In the genomic region with DNA sequence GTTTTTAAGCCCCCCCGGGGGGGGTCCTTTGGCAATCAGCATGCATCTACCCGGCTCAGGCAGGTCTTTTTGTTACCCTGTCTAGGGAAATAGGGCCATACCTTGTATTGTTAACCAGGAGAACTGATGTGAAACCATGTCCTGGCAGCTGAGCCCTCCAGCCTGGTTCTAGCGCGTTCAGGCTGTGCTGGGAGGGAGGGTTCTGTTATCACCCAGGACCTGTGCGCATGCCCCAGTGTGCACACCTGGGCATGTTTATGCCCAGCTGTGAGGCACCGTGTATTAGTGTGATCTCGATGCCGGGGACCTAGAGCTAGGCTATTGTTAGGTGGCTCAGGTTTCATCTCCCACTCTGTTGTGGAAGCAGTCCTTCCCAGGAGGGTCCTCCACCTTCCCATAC, we compare ENCODE assay signal across 8 mouse cellular contexts. TPM values are rescaled to one million over a fixed set of nuclear protein-coding genes. Genes with fewer than 3 reads are reported as not detected.
A peak's percentile ranks its signal among the peaks of the same experiment; 100 is the strongest.
DNase-seq lines count a peak whose midpoint lies in the region; ATAC-seq and TF ChIP-seq lines count a peak whose summit lies in the region.

No protein-coding gene starts in this region.

- peaks cover 78% of the 10 kb centered on the region for H3K4me1 ChIP-seq in heart, embryonic 11.5 days (ENCODE audit: control insufficient read depth, insufficient read depth, low read length)
- H3K4me1 ChIP-seq in ES-E14 (ENCODE audit: control insufficient read depth in 2 of 2, insufficient read depth in 2 of 2, low read length in 2 of 2, poor library complexity in 1 of 2) = peaks cover 9 to 21% of the 10 kb centered on the region in 2 experiments
- H3K4me1 ChIP-seq in hindbrain, embryonic 10.5 days (replicated peaks) = peaks cover 81% of the 10 kb centered on the region
- H3K4me1 ChIP-seq in midbrain, embryonic 10.5 days = peaks cover 82% of the 10 kb centered on the region

- H3K4me3 ChIP-seq in heart, embryonic 11.5 days (ENCODE audit: low read depth, low read length) = peak overlapping the region; percentile 65
- H3K4me3 ChIP-seq in ES-E14 (ENCODE audit: insufficient read depth in 1 of 2, low read depth in 1 of 2, low read length in 2 of 2, poor library complexity in 1 of 2, severe bottlenecking in 1 of 2) = peak overlapping the region; percentile 70 to 74
- peak overlapping the region; percentile 83 for H3K4me3 ChIP-seq in hindbrain, embryonic 10.5 days
- H3K4me3 ChIP-seq in midbrain, embryonic 10.5 days = peak overlapping the region; percentile 74

- H3K9ac ChIP-seq in heart, embryonic 11.5 days (ENCODE audit: low read depth, low read length) = peak overlapping the region; percentile 78
- H3K9ac ChIP-seq in ES-E14 (ENCODE audit: insufficient read depth, low read depth, low read length, poor library complexity, severe bottlenecking) = peak overlapping the region; percentile 33; the same call in 1 of the 2 replicates

- DNase-seq in heart, postnatal 4 days = no peak
- DNase-seq in ES-E14 (ENCODE audit: low read depth, low spot score) = no peak
- DNase-seq in hindbrain, embryonic 10.5 days (ENCODE audit: low spot score) = no peak
- no peak for DNase-seq in midbrain, embryonic 10.5 days (ENCODE audit: low spot score)
- no peak for DNase-seq in cerebellum, postnatal 10 days
- no peak for DNase-seq in MN1 (ENCODE audit: low spot score)

- 16% methylated on average over 8 of the region's 8 CpGs for WGBS in heart, embryonic 11.5 days (ENCODE audit: insufficient replicate concordance)
- WGBS in hindbrain, embryonic 10.5 days = 6% methylated on average over 8 of the region's 8 CpGs
- WGBS in midbrain, embryonic 10.5 days = 8% methylated on average over 8 of the region's 8 CpGs

- ATAC-seq in heart, embryonic 11.5 days (replicated peaks; ENCODE audit: insufficient number of reproducible peaks, low FRiP score, low TSS enrichment) = no peak
- ATAC-seq in granulocyte monocyte progenitor cell, adult 5-6 weeks (replicated peaks; ENCODE audit: poor library complexity, severe bottlenecking) = no peak

- H3K36me3 ChIP-seq in heart, embryonic 11.5 days (ENCODE audit: control insufficient read depth, insufficient read depth, low read length) = peaks cover 2% of the 10 kb centered on the region
- H3K36me3 ChIP-seq in ES-E14 (ENCODE audit: control insufficient read depth, insufficient read depth, low read length, poor library complexity, severe bottlenecking) = peaks cover 7% of the 10 kb centered on the region; the same call in 1 of the 2 replicates
- peaks cover 10% of the 10 kb centered on the region for H3K36me3 ChIP-seq in hindbrain, embryonic 10.5 days
- H3K36me3 ChIP-seq in midbrain, embryonic 10.5 days = peaks cover 4% of the 10 kb centered on the region; the same call in 1 of the 2 replicates

- H3K4me2 ChIP-seq in heart, embryonic 11.5 days = peak overlapping the region; percentile 97

- no peaks in the 10 kb centered on the region for H3K27me3 ChIP-seq in heart, embryonic 11.5 days (ENCODE audit: control insufficient read depth, insufficient read depth, low read length)
- H3K27me3 ChIP-seq in hindbrain, embryonic 10.5 days (ENCODE audit: insufficient read depth, poor library complexity, severe bottlenecking) = peaks cover 21% of the 10 kb centered on the region
- peaks cover 50% of the 10 kb centered on the region for H3K27me3 ChIP-seq in midbrain, embryonic 10.5 days (ENCODE audit: low read depth, poor library complexity, severe bottlenecking)

- in situ Hi-C loops in ES-E14 (cut with MboI; ENCODE audit: low sequenced_read_pairs in 2 of 2, unreplicated experiment in 2 of 2) = no loop called here

- H3K9me3 ChIP-seq in heart, embryonic 11.5 days (replicated peaks; ENCODE audit: control insufficient read depth, low read length) = no peaks in the 10 kb centered on the region
- no peaks in the 10 kb centered on the region for H3K9me3 ChIP-seq in ES-E14 (ENCODE audit: control insufficient read depth, insufficient read depth, low read depth, low read length)
- no peaks in the 10 kb centered on the region for H3K9me3 ChIP-seq in hindbrain, embryonic 10.5 days
- no peaks in the 10 kb centered on the region for H3K9me3 ChIP-seq in midbrain, embryonic 10.5 days (replicated peaks)

- H3K27ac ChIP-seq in heart, embryonic 11.5 days (ENCODE audit: low read depth, low read length) = no peak overlapping the region
- H3K27ac ChIP-seq in ES-E14 (ENCODE audit: insufficient read depth, low read depth, low read length, poor library complexity, severe bottlenecking) = no peak overlapping the region
- peak overlapping the region; percentile 93 for H3K27ac ChIP-seq in hindbrain, embryonic 10.5 days
- H3K27ac ChIP-seq in midbrain, embryonic 10.5 days (replicated peaks) = no peak overlapping the region; the same call in 1 of the 2 replicates

TF ChIP-seq in ES-E14, 5 proteins besides CTCF, POLR2A, EP300 and RAD21:
- TF ChIP-seq MAFK (IDR thresholded peaks at IDR 0.05; ENCODE audit: insufficient read depth, low read depth, low read length) (no peak), ZC3H11A (IDR thresholded peaks at IDR 0.05; ENCODE audit: borderline replicate concordance, low read depth, low read length) (no peak), HCFC1 (IDR thresholded peaks at IDR 0.05; ENCODE audit: borderline replicate concordance, insufficient read depth, low read length) (no peak), ZNF384 (IDR thresholded peaks at IDR 0.05; ENCODE audit: low read depth, low read length) (no peak), CHD2 (IDR thresholded peaks at IDR 0.05; ENCODE audit: low read depth, low read length) (no peak)

RNA-seq across cellular contexts. Expression of a gene that starts 21.1 kb away (rescaled TPM):
- 1.3 and 1.5 TPM in 2 replicates for polyA plus RNA-seq in heart, embryonic 11.5 days (2014; fragmentation: Nextera tagmentation; extraction: Ambion mirVana)
- total RNA-seq in heart, postnatal 4 days (2021) = 1 to 10 TPM; 2.0 to 2.5 TPM
- total RNA-seq in ES-E14 (2012; rRNA removed) = 0.27 and 1.7 TPM in 2 replicates
- polyA plus RNA-seq in hindbrain, embryonic 10.5 days (2016; fragmentation: Nextera tagmentation; extraction: Ambion mirVana) = 0.44 TPM in 1 of 2 replicates, not detected in the other
- 0.16 TPM in 1 of 2 replicates, not detected in the other for polyA plus RNA-seq in midbrain, embryonic 10.5 days (2016; fragmentation: Nextera tagmentation; extraction: Ambion mirVana)
- not detected in 2 replicates for total RNA-seq in granulocyte monocyte progenitor cell, adult 5-6 weeks (2014; fragmentation: Nextera tagmentation)
- 1.8 TPM in 1 of 2 replicates, not detected in the other for total RNA-seq in granulocyte monocyte progenitor cell, adult 5-6 weeks (2017)

RNA-seq across cellular contexts. Expression of a gene that starts 34.1 kb away (rescaled TPM):
- 34.9 and 36.6 TPM in 2 replicates for polyA plus RNA-seq in heart, embryonic 11.5 days (2014; fragmentation: Nextera tagmentation; extraction: Ambion mirVana)
- 10 to 100 TPM; 34.6 to 38.1 TPM for total RNA-seq in heart, postnatal 4 days (2021)
- total RNA-seq in ES-E14 (2012; rRNA removed) = 25.8 and 30.1 TPM in 2 replicates
- 28.4 and 53.7 TPM in 2 replicates for polyA plus RNA-seq in hindbrain, embryonic 10.5 days (2016; fragmentation: Nextera tagmentation; extraction: Ambion mirVana)
- polyA plus RNA-seq in midbrain, embryonic 10.5 days (2016; fragmentation: Nextera tagmentation; extraction: Ambion mirVana) = 15.5 and 16.1 TPM in 2 replicates
- 3.8 and 8.8 TPM in 2 replicates for total RNA-seq in granulocyte monocyte progenitor cell, adult 5-6 weeks (2014; fragmentation: Nextera tagmentation)
- 1.9 and 3.1 TPM in 2 replicates for total RNA-seq in granulocyte monocyte progenitor cell, adult 5-6 weeks (2017)

RNA-seq across cellular contexts. Expression of a gene that starts 54.2 kb away (rescaled TPM):
- polyA plus RNA-seq in heart, embryonic 11.5 days (2014; fragmentation: Nextera tagmentation; extraction: Ambion mirVana) = 33.6 and 34.0 TPM in 2 replicates
- 10 to 100 TPM in 1 of 2 experiments, 1 to 10 TPM in 1; 9.8 to 10.2 TPM for total RNA-seq in heart, postnatal 4 days (2021)
- total RNA-seq in ES-E14 (2012; rRNA removed) = 32.7 and 51.3 TPM in 2 replicates
- polyA plus RNA-seq in hindbrain, embryonic 10.5 days (2016; fragmentation: Nextera tagmentation; extraction: Ambion mirVana) = 45.3 and 63.7 TPM in 2 replicates
- 53.3 and 67.8 TPM in 2 replicates for polyA plus RNA-seq in midbrain, embryonic 10.5 days (2016; fragmentation: Nextera tagmentation; extraction: Ambion mirVana)
- 47.8 and 58.8 TPM in 2 replicates for total RNA-seq in granulocyte monocyte progenitor cell, adult 5-6 weeks (2014; fragmentation: Nextera tagmentation)
- 30.3 and 43.5 TPM in 2 replicates for total RNA-seq in granulocyte monocyte progenitor cell, adult 5-6 weeks (2017)
